Mouse (Mus musculus): Measurements from ENCODE around the gene Serpina1c. TPM values are rescaled to one million over a fixed set of nuclear protein-coding genes. Genes with fewer than 3 reads are reported as not detected.

Gene Serpina1c
- polyA plus RNA-seq (2017; shearing (Covaris generic)) = not detected

DNA sequence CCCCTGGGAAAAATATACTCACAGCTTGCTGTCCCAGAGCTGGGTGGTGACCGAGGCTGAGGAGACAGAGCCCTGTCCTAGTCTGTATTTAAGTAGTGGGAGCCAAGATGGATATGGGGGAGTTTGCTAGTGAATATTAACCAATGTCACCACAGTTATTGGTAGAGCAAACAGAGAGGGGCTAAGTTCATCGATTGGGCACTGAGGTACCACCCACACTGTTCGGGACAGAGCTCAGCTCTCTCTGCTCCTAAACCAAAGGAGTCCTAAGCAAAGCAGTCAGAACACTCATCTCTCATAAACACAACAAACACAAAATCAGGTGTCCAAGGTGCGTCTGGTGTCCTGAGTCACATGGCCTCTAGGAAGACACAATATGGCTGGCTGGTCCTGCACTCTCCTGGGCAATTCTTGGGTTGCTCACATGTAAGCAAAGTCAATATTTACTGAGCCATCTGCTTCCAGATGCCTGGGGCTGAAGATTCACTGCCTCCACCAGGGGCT lies at the start of gene Serpina1c:
Serpina1c (minus strand) TSS at position 51 of the 504 bp plus-strand sequence.

DNA sequence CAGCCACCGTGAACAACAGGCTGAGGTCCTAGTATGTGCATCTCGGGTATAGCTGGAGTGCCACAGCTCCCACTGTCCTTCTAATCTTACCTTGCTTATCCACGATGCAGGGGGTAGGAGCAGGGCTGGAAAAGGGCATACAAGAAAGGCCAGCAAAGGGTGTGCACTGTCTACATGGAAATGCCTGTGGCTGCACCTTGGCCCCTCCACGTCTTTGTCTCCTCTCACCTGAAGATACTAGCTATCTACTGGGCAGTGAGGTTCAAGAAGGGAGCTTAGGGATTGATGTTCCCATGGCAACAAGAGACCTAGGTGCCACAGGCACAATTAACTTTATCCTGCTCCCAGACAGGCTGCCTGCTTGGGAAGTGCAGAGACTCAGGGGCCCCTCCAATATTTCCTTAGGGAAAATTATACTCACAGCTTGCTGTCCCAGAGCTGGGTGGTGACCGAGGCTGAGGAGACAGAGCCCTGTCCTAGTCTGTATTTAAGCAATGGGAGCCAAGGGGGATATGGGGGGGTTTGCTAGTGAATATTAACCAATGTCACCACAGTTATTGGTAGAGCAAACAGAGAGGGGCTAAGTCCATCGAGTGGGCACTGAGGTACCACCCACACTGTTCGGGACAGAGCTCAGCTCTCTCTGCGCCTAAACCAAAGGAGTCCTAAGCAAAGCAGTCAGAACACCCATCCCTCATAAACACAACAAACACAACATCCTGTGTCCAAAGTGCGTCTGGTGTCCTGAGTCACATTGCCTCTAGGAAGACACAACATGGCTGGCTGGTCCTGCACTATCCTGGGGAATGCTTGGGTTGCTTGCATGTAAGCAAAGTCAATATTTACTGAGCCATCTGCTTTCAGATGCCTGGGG lies 41.3 kb downstream of the Serpina1c start, which contains the start of gene Serpina1a:
Serpina1a (minus strand) TSS at position 462 of the 874 bp plus-strand sequence.

Other genes with a start within 250 kb of the Serpina1c start
- not detected for gene Serpina6, start 247.7 kb downstream of the Serpina1c start, polyA plus RNA-seq (2017; shearing (Covaris generic))
- gene Serpina16, start 228.7 kb downstream of the Serpina1c start, polyA plus RNA-seq (2017; shearing (Covaris generic)) = not detected
- gene Serpina1f, start 209.4 kb downstream of the Serpina1c start, polyA plus RNA-seq (2017; shearing (Covaris generic)) = not detected
- gene Serpina1d, start 131.3 kb downstream of the Serpina1c start, polyA plus RNA-seq (2017; shearing (Covaris generic)) = not detected
- gene Serpina1b, start 74.5 kb downstream of the Serpina1c start, polyA plus RNA-seq (2017; shearing (Covaris generic)) = not detected
- not detected for gene Serpina1a, start 41.3 kb downstream of the Serpina1c start, polyA plus RNA-seq (2017; shearing (Covaris generic))
- gene Serpina1e, start 54.1 kb upstream of the Serpina1c start, polyA plus RNA-seq (2017; shearing (Covaris generic)) = not detected
- gene Serpina11, start 85.1 kb upstream of the Serpina1c start, polyA plus RNA-seq (2017; shearing (Covaris generic)) = not detected
- gene Serpina9, start 108.9 kb upstream of the Serpina1c start, polyA plus RNA-seq (2017; shearing (Covaris generic)) = not detected
- not detected for gene Serpina12, start 139.6 kb upstream of the Serpina1c start, polyA plus RNA-seq (2017; shearing (Covaris generic))
- gene Serpina5, start 196.2 kb upstream of the Serpina1c start, polyA plus RNA-seq (2017; shearing (Covaris generic)) = not detected
- gene Serpina3a, start 207.8 kb upstream of the Serpina1c start, polyA plus RNA-seq (2017; shearing (Covaris generic)) = not detected
- gene Serpina3b, start 223.1 kb upstream of the Serpina1c start, polyA plus RNA-seq (2017; shearing (Covaris generic)) = not detected
- gene Serpina3c, start 249.0 kb upstream of the Serpina1c start, polyA plus RNA-seq (2017; shearing (Covaris generic)) = not detected

All from naive thymus-derived CD4-positive, alpha-beta T cell, adult 5 months (primary cell).